Mouse (Mus musculus) bone marrow, adult 2 months (tissue): Measurements from ENCODE around the gene Tmem132a.

ENCODE experiments used
- CTCF ChIP-seq: fragments of 200-500 bp; IDR thresholded peaks from 2 replicates; pipeline ENCODE4 v1.5.1; 2011; ENCODE audit warnings: low read length, control low read depth; ENCODE audit not compliant: control insufficient read depth, insufficient read depth
- POLR2A ChIP-seq: fragments of 200-500 bp; IDR thresholded peaks from 2 replicates; pipeline ENCODE4 v1.6.1; 2011; ENCODE audit warnings: low read depth, mild to moderate bottlenecking, control low read depth, low read length, borderline replicate concordance; ENCODE audit not compliant: control insufficient read depth

DNA sequence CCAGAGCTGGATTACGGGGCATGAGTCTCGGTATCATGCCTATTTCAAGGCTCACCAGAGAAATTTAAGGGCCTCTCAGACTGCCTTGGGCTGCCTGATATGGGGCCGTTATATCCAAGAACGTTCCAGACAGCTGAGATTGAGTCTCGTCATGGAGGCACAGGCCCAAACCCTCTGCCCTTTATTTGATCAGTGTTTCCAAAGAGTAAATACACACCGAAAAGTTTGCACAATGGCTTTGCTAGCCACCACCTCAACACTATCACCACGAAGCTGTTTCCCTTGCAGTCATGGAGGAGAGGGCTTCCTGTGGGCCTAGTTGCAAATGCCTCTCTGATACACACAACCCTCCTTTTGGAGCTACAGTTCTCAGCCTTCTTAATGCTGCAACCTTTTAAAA, 45.7 kb downstream of the Tmem132a start:
- TF ChIP-seq CTCF (no peak), POLR2A (no peak)
